Comparison of ENCODE assay signal across 12 mouse cellular contexts in genomic region chr7:130708940-130709339, GRCm38 (mm10).
DNase-seq lines count a peak whose midpoint lies in the region; ATAC-seq and TF ChIP-seq lines count a peak whose summit lies in the region.
"Had no signal": no experiment of that assay in that cellular context is flagged by ENCODE, and none has a peak within 500 bp of the region (broad histone marks: within the 10 kb centered on the region; RNA-seq: fewer than 3 reads in every experiment).

No protein-coding gene starts in this region.

- no peaks in the 10 kb centered on the region for H3K36me3 ChIP-seq in embryonic facial prominence, embryonic 13.5 days
- 0 out of 2 replicates have a peak, but pooled peaks cover 5% of the 10 kb centered on the region for H3K36me3 ChIP-seq in embryonic facial prominence, embryonic 10.5 days (replicated peaks)
- no peaks in the 10 kb centered on the region for H3K36me3 ChIP-seq in lung, postnatal 0 days (ENCODE audit: insufficient read depth, low read length)
- no peaks in the 10 kb centered on the region for H3K36me3 ChIP-seq in kidney, embryonic 16.5 days (ENCODE audit: insufficient read depth, low read length)
- no peaks in the 10 kb centered on the region; the same call in 1 of the 2 replicates for H3K36me3 ChIP-seq in stomach, embryonic 14.5 days (ENCODE audit: control insufficient read depth, insufficient read depth, low read length)

- no peak for TF ChIP-seq CTCF in lung, postnatal 0 days (IDR thresholded peaks at IDR 0.05)

- peaks cover 24% of the 10 kb centered on the region for H3K4me1 ChIP-seq in embryonic facial prominence, embryonic 13.5 days
- peaks cover 29% of the 10 kb centered on the region for H3K4me1 ChIP-seq in embryonic facial prominence, embryonic 10.5 days
- no peaks in the 10 kb centered on the region for H3K4me1 ChIP-seq in lung, postnatal 0 days (ENCODE audit: insufficient read depth, low read depth, low read length)
- peaks cover 27% of the 10 kb centered on the region for H3K4me1 ChIP-seq in kidney, embryonic 16.5 days (ENCODE audit: insufficient read depth, low read length)
- H3K4me1 ChIP-seq in stomach, embryonic 14.5 days (ENCODE audit: control insufficient read depth, insufficient read depth, low read length): peaks cover 9% of the 10 kb centered on the region; the same call in 1 of the 2 replicates

- peak overlapping the region; percentile 33 for H3K27ac ChIP-seq in embryonic facial prominence, embryonic 13.5 days
- H3K27ac ChIP-seq in embryonic facial prominence, embryonic 10.5 days (replicated peaks): no peak overlapping the region
- no peak overlapping the region for H3K27ac ChIP-seq in lung, postnatal 0 days (ENCODE audit: low read length)
- H3K27ac ChIP-seq in kidney, embryonic 16.5 days (ENCODE audit: low read length): peak overlapping the region; percentile 74
- H3K27ac ChIP-seq in stomach, embryonic 14.5 days (ENCODE audit: low read length): peak overlapping the region; percentile 30; the same call in 1 of the 2 replicates

- intact Hi-C loops in left cerebral cortex, postnatal 14 days (cut with DNase I): no loop called here

- no peak for TF ChIP-seq EP300 in lung, postnatal 0 days (IDR thresholded peaks at IDR 0.05)

- H3K9me3 ChIP-seq in embryonic facial prominence, embryonic 13.5 days: no peaks in the 10 kb centered on the region
- no peaks in the 10 kb centered on the region for H3K9me3 ChIP-seq in embryonic facial prominence, embryonic 10.5 days
- no peaks in the 10 kb centered on the region for H3K9me3 ChIP-seq in lung, postnatal 0 days (ENCODE audit: low read length)
- H3K9me3 ChIP-seq in kidney, embryonic 16.5 days (ENCODE audit: low read length): no peaks in the 10 kb centered on the region
- H3K9me3 ChIP-seq in stomach, embryonic 14.5 days (ENCODE audit: control insufficient read depth, low read depth, low read length): no peaks in the 10 kb centered on the region
- H3K9me3 ChIP-seq: forebrain, embryonic 13.5 days had no signal

- no peak for ATAC-seq in embryonic facial prominence, embryonic 13.5 days (ENCODE audit: insufficient number of reproducible peaks, insufficient read depth, low FRiP score, low TSS enrichment, low read depth)
- no peak for ATAC-seq in lung, postnatal 0 days
- peak; percentile 69 for ATAC-seq in kidney, embryonic 16.5 days (ENCODE audit: low FRiP score, low TSS enrichment)
- ATAC-seq in stomach, embryonic 14.5 days (ENCODE audit: insufficient number of reproducible peaks, insufficient read depth, low FRiP score, low read depth): no peak
- ATAC-seq: forebrain, embryonic 13.5 days had no signal

- H3K4me2 ChIP-seq in embryonic facial prominence, embryonic 13.5 days: no peak overlapping the region
- 0 out of 2 replicates have a peak overlapping the region, but pooled peaks have one; percentile 3 for H3K4me2 ChIP-seq in lung, postnatal 0 days (replicated peaks; ENCODE audit: low read depth, low read length)
- H3K4me2 ChIP-seq in kidney, embryonic 16.5 days (replicated peaks; ENCODE audit: low read depth, low read length): peak overlapping the region; percentile 22; the same call in 1 of the 2 replicates
- no peak overlapping the region for H3K4me2 ChIP-seq in stomach, embryonic 14.5 days (replicated peaks; ENCODE audit: low read depth, low read length)
- H3K4me2 ChIP-seq: forebrain, embryonic 13.5 days had no signal

- H3K4me3 ChIP-seq in embryonic facial prominence, embryonic 13.5 days: no peak overlapping the region
- H3K4me3 ChIP-seq in embryonic facial prominence, embryonic 10.5 days: no peak overlapping the region
- no peak overlapping the region for H3K4me3 ChIP-seq in lung, postnatal 0 days (ENCODE audit: low read depth, low read length)
- no peak overlapping the region for H3K4me3 ChIP-seq in kidney, embryonic 16.5 days (ENCODE audit: low read length)
- H3K4me3 ChIP-seq in stomach, embryonic 14.5 days (ENCODE audit: low read depth, low read length): no peak overlapping the region
- H3K4me3 ChIP-seq: forebrain, embryonic 13.5 days had no signal

- no peaks in the 10 kb centered on the region for H3K27me3 ChIP-seq in embryonic facial prominence, embryonic 13.5 days
- H3K27me3 ChIP-seq in embryonic facial prominence, embryonic 10.5 days (replicated peaks; ENCODE audit: low read depth, poor library complexity, severe bottlenecking): no peaks in the 10 kb centered on the region
- no peaks in the 10 kb centered on the region for H3K27me3 ChIP-seq in lung, postnatal 0 days (replicated peaks; ENCODE audit: insufficient read depth, low read length)
- H3K27me3 ChIP-seq in kidney, embryonic 16.5 days (ENCODE audit: insufficient read depth, low read length): no peaks in the 10 kb centered on the region
- H3K27me3 ChIP-seq in stomach, embryonic 14.5 days (ENCODE audit: control insufficient read depth, insufficient read depth, low read length): no peaks in the 10 kb centered on the region
- H3K27me3 ChIP-seq: forebrain, embryonic 13.5 days had no signal

- DNase-seq in embryonic facial prominence, embryonic 10.5 days (ENCODE audit: low spot score): no peak
- DNase-seq in lung, postnatal 0 days (ENCODE audit: low spot score): no peak
- DNase-seq in lung, postnatal 4 days: no peak
- DNase-seq in cerebellum, postnatal 4 days (ENCODE audit: low spot score in 2 of 2): no peak
- DNase-seq in left cerebral cortex, postnatal 14 days (ENCODE audit: low spot score in 2 of 2): no peak
- DNase-seq: adrenal gland, postnatal 25 days; cerebellum, adult 8-10 months; left cerebral cortex, postnatal 4 days had no signal

- H3K9ac ChIP-seq in embryonic facial prominence, embryonic 13.5 days: no peak overlapping the region
- no peak overlapping the region for H3K9ac ChIP-seq in lung, postnatal 0 days (replicated peaks; ENCODE audit: low read depth)
- H3K9ac ChIP-seq in kidney, embryonic 16.5 days (replicated peaks; ENCODE audit: low read length): 0 out of 2 replicates have a peak overlapping the region, but pooled peaks have one; percentile 15
- H3K9ac ChIP-seq in stomach, embryonic 14.5 days (replicated peaks; ENCODE audit: low read depth, low read length): no peak overlapping the region
- H3K9ac ChIP-seq: forebrain, embryonic 13.5 days had no signal

- 53% methylated on average over 9 of the region's 9 CpGs for WGBS in embryonic facial prominence, embryonic 13.5 days
- 73% methylated on average over 9 of the region's 9 CpGs for WGBS in embryonic facial prominence, embryonic 10.5 days
- 24% methylated on average over 9 of the region's 9 CpGs for WGBS in lung, postnatal 0 days
- WGBS in kidney, embryonic 16.5 days: 23% methylated on average over 9 of the region's 9 CpGs
- 23% methylated on average over 9 of the region's 9 CpGs for WGBS in stomach, embryonic 14.5 days

Comparison
In these comparisons a context has a peak if more than half of its experiments do, and no peak if none do; other contexts are left out.
1. H3K27ac ChIP-seq: peak in embryonic facial prominence, embryonic 13.5 days (single experiment), kidney, embryonic 16.5 days (single experiment) and stomach, embryonic 14.5 days (single experiment); none in embryonic facial prominence, embryonic 10.5 days (single experiment) and lung, postnatal 0 days (single experiment).
2. H3K4me2 ChIP-seq: peak in lung, postnatal 0 days (single experiment) and kidney, embryonic 16.5 days (single experiment); none in embryonic facial prominence, embryonic 13.5 days (single experiment) and stomach, embryonic 14.5 days (single experiment).